Mouse (Mus musculus) embryonic fibroblast, embryonic 13.5 days (primary cell): Measurements from ENCODE around the gene Bach2. TPM values are rescaled to one million over a fixed set of nuclear protein-coding genes. Genes with fewer than 3 reads are reported as not detected.

Experiments used
- H3K27ac ChIP-seq: 2 replicates; pipeline ENCODE4 v1.5.1; 2012; ENCODE audit warnings: low read length, control low read depth, inconsistent platforms; ENCODE audit not compliant: insufficient read depth
- H3K4me1 ChIP-seq: 2 replicates; pipeline ENCODE4 v1.6.1; 2011; ENCODE audit warnings: low read length; ENCODE audit not compliant: control insufficient read depth, insufficient read depth
- H3K4me3 ChIP-seq: 2 replicates; pipeline ENCODE4 v1.5.1; 2011; ENCODE audit warnings: mild to moderate bottlenecking, control low read depth, low read length; ENCODE audit not compliant: insufficient read depth
- CTCF ChIP-seq: IDR thresholded peaks from 2 replicates; pipeline ENCODE4 v1.5.1; 2011; ENCODE audit warnings: mild to moderate bottlenecking, control low read depth, low read length, moderate library complexity, borderline replicate concordance; ENCODE audit not compliant: insufficient read depth
- POLR2A ChIP-seq: IDR thresholded peaks from 2 replicates; pipeline ENCODE4 v1.6.1; 2011; ENCODE audit warnings: low read depth, mild to moderate bottlenecking, control low read depth, low read length, moderate library complexity
- polyA plus RNA-seq: library from polyadenylated mRNA; stranded (reverse); fragments of >200 nt; gene quantifications from 2 replicates; pipeline ENCODE4 v1.2.4, GENCODE M21; 2011; ENCODE audit warnings: low read depth; ENCODE audit not compliant: missing spikeins, insufficient read length

The Bach2 gene
- polyA plus RNA-seq, 1 experiment, result 6.7 TPM

GRCm38 (mm10) chr4:32324111-32324510 lies 85.5 kb downstream of the Bach2 start:
- H3K4me3 ChIP-seq, result no peak overlapping the region
- H3K27ac ChIP-seq, result no peak overlapping the region
- H3K4me1 ChIP-seq, result peaks cover 4% of the 10 kb centered on the region
- no peak for TF ChIP-seq CTCF
- TF ChIP-seq POLR2A, result no peak

GRCm38 (mm10) chr4:32324967-32325366 lies 86.4 kb downstream of the Bach2 start:
- no peak for TF ChIP-seq CTCF
- no peak for TF ChIP-seq POLR2A
- Histone ChIP-seq H3K27ac (no peak overlapping the region), H3K4me1 (peaks cover 2% of the 10 kb centered on the region; the same call in 1 of the 2 replicates), H3K4me3 (no peak overlapping the region)

GRCm38 (mm10) chr4:32325596-32325995 lies 87.0 kb downstream of the Bach2 start:
- Histone ChIP-seq H3K4me1 (no peaks in the 10 kb centered on the region), H3K4me3 (no peak overlapping the region), H3K27ac (no peak overlapping the region)
- no peak for TF ChIP-seq POLR2A
- no peak for TF ChIP-seq CTCF

GRCm38 (mm10) chr4:32326279-32326678 lies 87.7 kb downstream of the Bach2 start:
- no peaks in the 10 kb centered on the region for H3K4me1 ChIP-seq
- H3K27ac ChIP-seq, result no peak overlapping the region
- TF ChIP-seq POLR2A, result no peak
- TF ChIP-seq CTCF, result no peak
- H3K4me3 ChIP-seq, result no peak overlapping the region

- H3K4me3 ChIP-seq, result no peak overlapping the region
- H3K27ac ChIP-seq, result no peak overlapping the region
- TF ChIP-seq CTCF (no peak), POLR2A (no peak)
- no peaks in the 10 kb centered on the region for H3K4me1 ChIP-seq
These were observed 88.3 kb downstream of the Bach2 start for GRCm38 (mm10) chr4:32326860-32327259.

- Histone ChIP-seq H3K4me1 (no peaks in the 10 kb centered on the region), H3K27ac (no peak overlapping the region), H3K4me3 (no peak overlapping the region)
- TF ChIP-seq CTCF (no peak), POLR2A (no peak)
These were observed 89.0 kb downstream of the Bach2 start for GRCm38 (mm10) chr4:32327626-32328025.

- H3K4me1 ChIP-seq, result no peaks in the 10 kb centered on the region
- TF ChIP-seq CTCF (no peak), POLR2A (no peak)
- H3K4me3 ChIP-seq, result no peak overlapping the region
- no peak overlapping the region for H3K27ac ChIP-seq
These were observed 90.0 kb downstream of the Bach2 start for GRCm38 (mm10) chr4:32328561-32328960.

GRCm38 (mm10) chr4:32330584-32331314 lies 92.1 kb downstream of the Bach2 start:
- peaks cover 2% of the 10 kb centered on the region; the same call in 1 of the 2 replicates for H3K4me1 ChIP-seq
- TF ChIP-seq POLR2A (no peak), CTCF (no peak)
- H3K27ac ChIP-seq, result no peak overlapping the region
- no peak overlapping the region for H3K4me3 ChIP-seq

GRCm38 (mm10) chr4:32332028-32332427 lies 93.4 kb downstream of the Bach2 start:
- Histone ChIP-seq H3K4me3 (no peak overlapping the region), H3K4me1 (peaks cover 2% of the 10 kb centered on the region; the same call in 1 of the 2 replicates), H3K27ac (no peak overlapping the region)
- TF ChIP-seq CTCF (no peak), POLR2A (no peak)

GRCm38 (mm10) chr4:32334131-32334530 lies 95.5 kb downstream of the Bach2 start:
- H3K4me1 ChIP-seq, result peaks cover 10% of the 10 kb centered on the region
- no peak overlapping the region for H3K27ac ChIP-seq
- no peak for TF ChIP-seq CTCF
- no peak for TF ChIP-seq POLR2A
- no peak overlapping the region for H3K4me3 ChIP-seq

- TF ChIP-seq POLR2A (no peak), CTCF (no peak)
These were observed 96.2 kb downstream of the Bach2 start for GRCm38 (mm10) chr4:32334765-32335164.

More at GRCm38 (mm10) chr4:32334765-32335164, 96.2 kb downstream of the Bach2 start:
- no peak overlapping the region for H3K4me3 ChIP-seq
- no peak overlapping the region for H3K27ac ChIP-seq
- H3K4me1 ChIP-seq, result peaks cover 10% of the 10 kb centered on the region
